Mouse (Mus musculus) Patski (cell line): ENCODE measurements around the gene Adipoq. TPM values are rescaled to one million over a fixed set of nuclear protein-coding genes. Genes with fewer than 3 reads are reported as not detected.

Experiments used
- ATAC-seq: fragments of 100-300 bp; one replicate; pipeline ENCODE4 v1.8.0; 2021
- CTCF ChIA-PET: fragments of 350-600 bp; sonication (Branson Sonifier 250); formaldehyde crosslinking; loops from one replicate; lab custom pipeline; 2022; ENCODE audit warnings: inconsistent platforms; lab: Charles Lee
- POLR2A ChIA-PET: fragments of 350-600 bp; sonication (Branson Sonifier 250); formaldehyde crosslinking; loops from one replicate; lab custom pipeline; 2022; ENCODE audit warnings: antibody characterized with exemption, inconsistent platforms; lab: Charles Lee
- DNase-seq: peaks from one replicate; pipeline ENCODE4 v3.0.0-alpha.2; 2011; ENCODE audit warnings: low read depth, low spot score
- H3K27me3 ChIP-seq: fragments of 371-371 bp; one replicate; pipeline ENCODE4 v1.5.1; 2021
- CTCF ChIP-seq: fragments of 100-300 bp; IDR thresholded peaks from one replicate; pipeline ENCODE4 v1.5.1; 2021
- in situ Hi-C: fragments of 300-500 bp; cut with MboI; formaldehyde crosslinking; loops from 3 replicates; pipeline ENCODE4 v1.11.1; 2018; ENCODE audit warnings: low pct_unique_long_range_greater_than_20kb, mixed read lengths
- polyA plus RNA-seq: library from polyadenylated mRNA; unstranded; gene quantifications from one replicate; pipeline ENCODE4 v1.2.3, GENCODE M21; 2021

Adipoq gene
- polyA plus RNA-seq, 1 experiment from 2014 or later: not detected

DNA sequence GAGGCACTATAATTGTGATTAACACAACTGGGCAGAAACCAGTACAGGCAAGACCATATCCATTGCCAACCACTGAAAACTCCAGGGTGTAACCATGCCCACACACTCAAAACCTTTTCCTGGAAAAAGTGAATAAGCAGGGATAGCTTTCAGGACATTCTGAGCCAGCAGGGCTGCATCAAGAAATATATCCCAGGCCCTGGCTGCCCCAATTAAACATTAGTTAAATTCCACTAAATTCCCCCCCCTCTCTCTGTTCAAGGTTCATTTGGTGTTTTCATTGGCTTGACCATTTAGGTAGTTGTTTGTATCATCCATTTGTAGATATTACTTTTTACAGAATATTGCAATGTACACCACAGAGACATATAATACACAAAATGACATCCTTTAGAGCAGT lies 50.0 kb downstream of the Adipoq start:
- no peak for TF ChIP-seq CTCF
- in situ Hi-C loops: no loop called here
- CTCF ChIA-PET: no interaction called here
- POLR2A ChIA-PET: no interaction called here
- DNase-seq: no peak
- H3K27me3 ChIP-seq: peaks cover 3% of the 10 kb centered on the region
- ATAC-seq: no peak

GRCm38 (mm10) chr16:23196791-23197190 lies 50.5 kb downstream of the Adipoq start:
- ChIA-PET POLR2A (no interaction called here), CTCF (no interaction called here)
- in situ Hi-C loops: no loop called here
- H3K27me3 ChIP-seq: peaks cover 3% of the 10 kb centered on the region
- TF ChIP-seq CTCF: no peak
- DNase-seq (no peak), ATAC-seq (no peak)

- no peak for TF ChIP-seq CTCF
- H3K27me3 ChIP-seq: no peaks in the 10 kb centered on the region
- no peak for ATAC-seq
- ChIA-PET POLR2A (no interaction called here), CTCF (no interaction called here)
- in situ Hi-C loops: no loop called here
- no peak for DNase-seq
Observed at GRCm38 (mm10) chr16:23201498-23201897, 55.2 kb downstream of the Adipoq start.

Other genes starting within 250 kb of the Adipoq start
- 0.21 TPM for gene Fetub, start 228.2 kb upstream of the Adipoq start, polyA plus RNA-seq
- gene Hrg, start 195.5 kb upstream of the Adipoq start, polyA plus RNA-seq: not detected
- 7.6 TPM for gene Kng2, start 117.1 kb upstream of the Adipoq start, polyA plus RNA-seq
- gene Kng1, start 88.7 kb upstream of the Adipoq start, polyA plus RNA-seq: 9.8 TPM
- gene Eif4a2, start 39.1 kb upstream of the Adipoq start, polyA plus RNA-seq: 578 TPM
- gene Rfc4, start 18.8 kb upstream of the Adipoq start, polyA plus RNA-seq: 25.8 TPM
- 63.1 TPM for gene St6gal1, start 78.2 kb downstream of the Adipoq start, polyA plus RNA-seq